Mouse (Mus musculus): ENCODE measurements around the gene Thbs4.

Thbs4 gene

DNA sequence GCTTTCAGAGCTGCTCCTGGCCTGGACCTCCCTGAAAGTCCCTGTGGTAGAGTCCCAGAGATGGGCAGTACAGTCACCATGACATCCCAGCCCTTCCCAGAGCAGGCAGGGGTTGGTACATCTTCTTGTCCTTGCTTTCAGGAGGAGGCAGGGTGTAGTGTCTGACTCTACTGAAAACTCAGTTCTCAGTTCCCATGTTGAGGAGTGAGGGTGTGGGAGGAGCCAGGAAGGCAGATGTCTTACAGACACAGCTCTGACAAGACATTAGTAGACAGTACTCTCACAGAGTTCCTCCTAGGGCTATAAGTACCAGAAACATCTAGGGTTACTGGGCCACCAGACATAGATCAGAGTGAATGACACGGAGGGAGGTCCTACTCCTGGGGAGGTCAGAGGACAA is 32.3 kb downstream of the Thbs4 start:
- no peak for DNase-seq (ENCODE audit: low read depth, low spot score)

DNA sequence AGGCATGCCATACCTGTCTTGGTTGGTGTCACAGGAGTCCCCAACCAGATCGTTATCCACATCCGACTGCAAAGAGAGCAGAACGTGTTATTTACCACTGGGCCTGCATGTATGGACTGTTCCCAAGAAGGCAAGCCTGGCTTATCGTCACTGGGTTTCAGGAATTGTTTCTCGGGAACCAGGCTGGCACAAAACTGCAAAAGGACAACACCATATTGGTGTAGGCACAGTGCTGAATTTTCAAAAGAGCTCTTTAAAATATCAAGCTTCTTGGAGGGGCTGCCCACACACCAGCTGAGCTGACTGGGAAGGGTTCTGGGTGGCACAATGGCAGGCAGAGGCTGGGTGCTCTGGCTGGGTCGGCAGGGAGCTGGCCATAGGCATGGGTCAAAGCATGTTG is 34.1 kb downstream of the Thbs4 start:
- no peak for DNase-seq (ENCODE audit: low read depth, low spot score)

DNA sequence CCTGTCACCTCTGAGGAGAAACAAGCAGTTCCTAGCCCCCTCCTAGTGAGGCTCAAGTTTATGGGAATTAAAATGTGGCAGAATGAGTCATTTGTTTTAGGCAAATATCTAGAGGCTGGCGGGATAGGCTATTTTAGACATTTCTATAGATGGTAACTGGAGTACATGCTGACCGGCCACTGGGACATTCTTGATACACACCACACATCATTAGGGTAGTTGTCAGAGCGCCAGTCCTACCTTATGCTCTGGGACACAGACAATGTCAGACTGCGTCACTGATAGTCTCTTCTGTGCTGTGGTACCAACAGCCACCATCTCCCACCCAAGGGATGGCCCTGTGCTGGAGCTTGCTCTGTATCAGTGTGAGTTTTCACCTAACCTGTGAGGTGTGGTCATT is 35.5 kb downstream of the Thbs4 start:
- DNase-seq (ENCODE audit: low read depth, low spot score), result no peak

DNA sequence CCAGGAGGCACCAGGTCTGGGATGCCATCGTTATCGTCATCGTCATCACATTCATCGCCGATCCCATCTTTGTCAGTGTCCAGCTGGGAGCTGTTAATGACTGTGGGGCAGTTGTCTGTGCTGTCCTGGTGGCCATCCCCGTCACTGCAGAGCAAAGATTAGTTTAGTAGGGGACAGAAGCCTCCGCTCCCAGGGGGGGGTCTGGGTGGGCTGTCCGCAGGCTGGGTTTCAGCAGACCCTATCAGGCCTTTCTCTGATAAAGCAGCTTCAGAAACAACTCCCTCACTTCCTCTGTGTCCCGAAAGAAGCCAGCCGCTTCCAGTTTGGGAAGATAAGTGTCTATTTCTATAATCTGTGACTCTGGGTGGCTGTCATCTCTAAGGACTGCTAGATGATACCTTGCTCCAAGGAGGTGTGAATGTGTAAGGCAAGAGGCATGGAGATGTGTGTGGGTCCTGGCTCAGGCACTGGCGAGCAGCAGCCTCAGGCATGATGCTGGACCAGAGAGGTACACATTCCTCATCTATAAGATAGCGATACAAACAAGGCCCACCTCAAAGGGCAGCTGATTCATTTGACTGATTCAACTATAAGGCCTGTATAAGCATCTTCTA is 36.5 kb downstream of the Thbs4 start:
- no peak for DNase-seq (ENCODE audit: low read depth, low spot score)

DNA sequence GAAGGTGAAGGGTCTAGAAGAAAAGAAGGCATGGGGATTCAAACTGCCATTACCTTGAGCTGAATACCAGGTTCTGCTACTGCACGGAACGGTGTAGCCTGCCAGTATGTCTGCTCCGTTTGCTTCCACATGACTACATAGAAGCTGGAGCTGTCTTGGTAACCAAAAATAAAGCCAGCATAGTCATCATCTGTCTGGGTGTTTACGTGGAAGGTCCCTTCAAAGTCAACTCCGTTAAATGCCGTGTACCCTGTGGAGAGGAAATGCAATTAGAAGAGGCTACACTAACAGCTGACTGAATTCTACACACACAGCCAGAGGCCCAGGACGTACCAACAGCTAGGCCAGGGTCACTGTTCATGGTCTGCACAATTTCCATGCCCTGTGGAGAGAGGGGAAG is 39.6 kb downstream of the Thbs4 start:
- no peak for DNase-seq (ENCODE audit: low read depth, low spot score)

DNA sequence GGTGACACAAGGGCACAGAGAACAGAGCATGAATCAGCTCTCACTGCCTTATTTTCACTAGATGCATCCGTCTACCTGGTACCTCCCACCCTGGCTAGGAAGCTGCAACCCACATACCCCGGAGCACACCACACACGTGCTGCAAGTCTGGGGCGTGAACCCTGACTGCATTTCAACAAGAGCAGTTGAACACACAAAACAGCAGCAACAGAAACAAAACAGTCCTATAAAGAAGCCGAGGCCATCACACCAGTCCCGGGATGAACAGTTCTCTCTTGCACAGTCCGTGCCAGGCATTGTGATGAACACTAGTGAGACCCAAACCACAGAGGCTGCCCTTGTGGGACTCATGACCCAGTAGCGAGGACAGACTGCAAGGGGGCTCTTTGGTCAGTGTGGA is 40.9 kb downstream of the Thbs4 start:
- no peak for DNase-seq (ENCODE audit: low read depth, low spot score)

DNA sequence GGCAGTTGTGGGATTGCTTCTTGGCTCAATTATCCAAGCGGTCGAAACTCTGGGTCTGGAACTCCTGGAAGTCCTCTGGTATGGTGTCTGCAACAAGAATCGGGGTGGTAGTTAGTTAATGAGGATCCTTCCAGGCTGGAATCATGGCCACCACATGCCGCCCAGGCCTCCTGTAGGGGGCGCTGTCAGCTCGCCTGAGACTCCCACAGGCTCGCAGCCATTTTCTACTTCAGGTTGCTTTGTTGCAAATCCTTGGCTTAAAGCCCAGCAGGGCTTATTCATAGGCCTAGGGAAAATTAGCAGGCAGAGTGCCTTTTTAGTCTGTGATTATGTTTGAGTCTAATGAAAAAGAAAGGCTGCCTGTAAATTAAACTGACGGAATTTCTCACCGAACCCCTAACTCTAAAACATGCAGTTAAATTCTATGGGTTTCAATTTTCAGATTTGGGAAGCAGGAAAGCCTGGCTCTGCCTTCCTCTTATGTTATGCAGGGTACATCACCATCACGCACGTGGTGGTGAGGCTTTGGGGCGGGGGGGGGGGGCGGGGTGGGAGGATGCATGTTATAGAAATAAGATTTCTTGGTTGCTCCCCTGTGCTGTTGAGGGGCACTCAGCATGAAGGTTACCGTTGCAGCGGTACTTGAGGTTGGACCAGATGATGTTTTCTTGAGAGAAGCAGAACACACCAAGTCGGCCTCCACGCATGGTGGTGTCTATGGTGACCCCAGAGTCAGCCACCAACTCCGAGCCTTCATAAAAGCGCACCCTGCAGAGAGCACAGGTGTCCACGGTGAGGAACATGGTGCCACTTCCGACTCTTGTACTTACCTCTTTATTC is 42.7 kb downstream of the Thbs4 start:
- DNase-seq (ENCODE audit: low read depth, low spot score), result peak; percentile 87

DNA sequence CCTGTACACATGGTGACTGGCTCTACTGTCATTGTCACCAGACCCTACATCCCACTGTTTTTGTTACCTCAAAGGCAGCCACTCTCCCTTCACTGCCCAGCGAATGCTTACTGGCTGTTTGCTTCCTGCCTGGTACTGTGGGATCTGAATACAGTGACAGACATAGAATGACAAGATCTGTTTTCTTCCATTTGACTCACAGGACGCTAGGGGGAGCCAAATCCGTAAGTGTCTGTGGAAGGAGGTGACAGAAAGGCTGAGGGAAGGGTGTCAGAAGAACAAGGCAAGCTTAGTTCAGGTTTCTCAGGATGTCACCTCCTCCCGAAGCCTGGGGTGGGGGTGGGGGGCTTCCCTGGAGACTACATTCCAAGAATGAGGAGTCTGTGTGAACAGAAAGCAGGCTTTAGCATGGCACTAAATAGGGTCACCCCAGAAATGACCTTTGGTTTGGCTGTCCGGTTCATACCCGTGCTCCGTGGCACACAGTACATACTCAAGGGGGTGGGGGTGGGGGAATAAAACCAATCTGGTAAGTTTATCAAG is 43.6 kb downstream of the Thbs4 start:
- peak; percentile 75 for DNase-seq (ENCODE audit: low read depth, low spot score)

DNA sequence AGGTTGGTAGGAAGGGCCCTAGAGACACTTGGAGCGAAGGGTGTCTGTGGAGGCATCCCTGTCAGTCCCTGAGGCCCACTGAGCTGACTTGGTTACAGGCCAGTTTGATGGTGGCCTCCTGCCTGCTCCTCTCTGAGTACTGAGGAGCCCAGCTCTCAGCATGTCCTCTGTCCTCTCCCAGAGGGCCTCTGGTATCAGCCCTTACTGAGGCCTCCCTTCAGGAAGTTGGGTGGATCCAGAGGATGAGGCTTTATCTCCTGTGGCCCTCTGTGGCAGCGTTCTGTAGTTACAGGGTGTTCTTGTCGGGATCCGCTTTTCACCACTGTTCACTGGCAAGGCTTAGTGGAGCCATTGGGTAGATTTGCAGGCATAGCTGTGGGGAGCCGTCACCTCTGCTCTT is 51.3 kb downstream of the Thbs4 start:
- DNase-seq (ENCODE audit: low read depth, low spot score), result no peak

DNA sequence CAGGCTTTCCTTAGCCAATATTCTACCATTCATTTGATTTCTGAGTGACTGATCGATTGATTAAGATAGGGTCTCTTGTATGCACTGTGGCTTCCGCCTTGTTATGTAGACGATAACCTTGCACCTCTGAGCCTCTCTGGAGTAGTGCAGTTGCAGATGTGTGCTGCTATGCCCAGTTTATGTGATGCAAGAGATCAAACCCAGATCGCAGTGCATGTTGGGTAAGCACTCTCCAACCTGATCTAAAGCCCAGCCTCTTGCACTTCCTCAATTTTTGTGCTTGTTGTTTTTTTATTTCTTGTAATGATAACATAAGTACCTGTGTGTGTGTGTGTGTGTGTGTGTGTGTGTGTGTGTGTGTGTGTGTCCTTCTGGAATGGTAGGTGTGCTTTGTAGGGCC is 51.7 kb downstream of the Thbs4 start:
- no peak for DNase-seq (ENCODE audit: low read depth, low spot score)

DNA sequence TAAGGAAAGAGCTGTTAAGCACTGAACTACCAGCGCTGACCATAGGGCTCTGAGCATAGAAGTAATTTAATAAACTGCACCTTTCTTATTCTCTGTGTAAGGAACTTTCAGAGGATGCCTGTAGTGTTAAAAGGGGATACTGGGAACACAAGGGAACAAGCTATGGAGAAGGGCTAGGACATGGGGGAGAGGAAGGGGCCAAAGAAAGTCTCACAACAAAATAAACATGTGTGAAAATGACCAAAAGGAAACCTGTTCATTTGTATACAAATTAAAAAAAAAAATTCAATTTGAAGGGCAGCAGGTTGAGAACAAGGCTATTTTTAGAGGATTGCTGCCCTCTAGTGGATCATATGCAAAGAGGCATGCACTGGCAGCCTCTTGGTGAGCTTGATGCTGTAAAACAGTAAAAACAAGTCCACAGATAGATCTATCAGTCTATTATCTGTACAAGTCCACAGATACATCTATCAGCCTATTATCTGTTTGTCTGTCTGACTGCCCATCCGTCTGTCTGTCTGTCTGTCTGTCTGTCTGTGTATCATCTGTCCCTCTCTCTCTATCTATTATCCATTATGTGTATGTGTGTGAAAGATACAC is 53.8 kb downstream of the Thbs4 start:
- peak; percentile 43 for DNase-seq (ENCODE audit: low read depth, low spot score)

DNA sequence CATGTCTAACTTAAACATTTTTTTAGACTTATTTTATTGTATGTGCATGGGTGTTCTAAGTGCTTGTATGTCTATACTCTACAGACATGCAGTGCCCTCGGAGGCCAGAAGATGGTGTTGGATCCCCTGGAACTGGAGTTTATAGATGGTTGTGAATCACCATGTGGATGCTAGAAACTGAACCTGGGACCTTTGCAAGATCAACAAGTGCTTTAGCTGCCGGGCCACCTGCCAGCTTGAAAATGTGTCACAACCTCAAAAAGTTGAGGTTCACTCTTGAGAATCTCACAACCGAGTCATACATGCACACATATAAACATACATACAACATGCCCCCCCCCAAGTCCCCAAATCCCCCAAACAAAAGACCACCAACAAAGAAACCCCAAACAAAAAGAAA is 54.8 kb downstream of the Thbs4 start:
- DNase-seq (ENCODE audit: low read depth, low spot score), result no peak

DNA sequence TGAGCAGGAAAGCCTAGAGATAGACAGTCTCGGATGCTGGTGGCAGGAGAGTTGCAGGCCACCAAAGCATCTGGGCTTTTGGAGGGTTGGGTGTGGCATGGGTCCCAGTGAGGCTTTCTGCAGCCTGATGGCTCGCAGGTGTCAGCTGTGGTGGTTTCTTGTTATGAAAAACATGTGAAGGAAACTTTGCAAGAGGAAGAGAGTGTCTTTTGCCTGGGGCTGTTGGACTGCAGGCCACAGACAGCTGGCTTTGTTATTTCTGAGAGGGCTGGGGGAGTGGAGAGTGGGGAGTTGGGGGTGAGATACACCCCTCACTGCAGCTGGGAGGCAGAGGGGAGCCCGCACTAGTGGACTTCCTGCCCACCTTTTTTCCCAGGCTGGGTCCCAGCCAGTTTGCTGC is 55.8 kb downstream of the Thbs4 start:
- DNase-seq (ENCODE audit: low read depth, low spot score), result no peak

DNA sequence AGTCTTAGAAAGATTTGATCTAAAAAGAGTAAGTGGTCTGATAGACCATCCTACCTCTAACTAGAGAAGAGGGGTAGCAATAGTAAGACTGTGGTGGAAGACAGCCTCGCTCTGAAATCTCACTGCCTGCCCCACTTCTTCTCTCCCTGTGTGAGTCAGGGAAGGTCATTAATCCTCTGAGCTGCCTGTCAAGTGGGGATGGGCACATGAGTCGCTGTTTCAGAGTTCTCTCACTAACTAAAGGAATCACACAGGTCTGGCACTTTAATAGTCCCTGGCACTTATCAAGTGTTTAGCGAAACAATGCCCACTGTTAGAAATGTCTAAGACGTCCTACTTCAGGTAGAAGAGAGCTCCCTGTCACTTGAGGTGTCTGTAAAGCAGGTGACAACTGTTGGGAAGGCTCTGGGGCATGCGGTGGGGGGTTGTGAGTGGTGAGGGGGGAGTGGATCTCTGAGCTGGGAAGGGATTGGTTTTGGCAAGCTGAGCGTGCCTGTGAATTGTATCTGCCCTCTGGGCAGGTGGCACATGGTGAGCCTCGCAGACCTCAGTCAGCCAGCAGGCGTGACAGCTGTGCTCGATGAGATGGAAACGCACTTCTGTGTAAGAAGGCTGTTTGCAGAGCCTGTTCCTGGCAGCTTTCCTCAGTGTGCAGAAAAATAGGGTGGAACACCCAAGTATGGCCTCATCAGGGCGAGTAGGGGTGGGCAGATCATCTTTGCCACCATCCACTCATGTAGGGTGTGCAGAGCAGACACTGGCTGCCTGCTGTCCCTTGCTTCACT is 57.9 kb downstream of the Thbs4 start:
- DNase-seq (ENCODE audit: low read depth, low spot score), result no peak

DNA sequence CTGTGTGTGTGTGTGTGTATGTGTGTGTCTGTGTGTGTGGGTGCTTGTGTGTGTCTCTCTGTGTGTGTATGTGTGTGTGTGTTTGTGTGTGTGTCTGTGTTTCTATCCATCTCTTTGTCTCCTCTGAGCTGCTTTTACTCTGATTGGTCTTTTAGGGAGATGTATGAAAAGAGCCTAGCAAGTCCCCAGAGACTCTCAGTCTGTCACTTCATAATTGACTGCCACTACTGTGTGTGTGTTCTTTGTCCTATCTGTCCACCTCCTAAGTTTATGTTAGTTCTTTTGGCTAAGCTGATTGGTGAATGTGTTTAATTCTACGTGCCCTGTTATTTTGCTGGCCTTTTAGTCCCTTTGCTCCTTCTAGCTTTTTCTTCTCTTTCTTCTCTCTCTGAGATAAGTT is 58.9 kb downstream of the Thbs4 start:
- DNase-seq (ENCODE audit: low read depth, low spot score), result no peak

DNA sequence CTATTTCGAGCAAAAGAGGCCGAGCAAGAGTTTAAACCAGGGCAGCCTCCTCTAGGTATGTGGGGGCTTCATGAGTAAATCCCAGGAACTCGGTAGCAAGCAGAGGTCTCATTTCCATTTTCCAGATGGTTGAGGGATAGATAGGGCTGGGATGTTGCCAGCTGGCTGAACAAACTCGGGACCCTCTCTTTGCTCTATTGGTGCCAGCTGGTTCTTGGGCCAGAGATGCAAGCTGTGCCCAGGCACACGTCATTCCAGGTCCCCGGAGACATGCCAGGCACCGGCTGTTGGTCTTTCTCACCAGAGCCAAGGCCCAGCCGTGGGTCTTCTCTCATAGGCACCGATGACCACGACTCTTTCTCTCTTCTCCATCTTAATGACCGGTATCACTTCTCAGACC is 60.9 kb downstream of the Thbs4 start:
- DNase-seq (ENCODE audit: low read depth, low spot score), result no peak

DNA sequence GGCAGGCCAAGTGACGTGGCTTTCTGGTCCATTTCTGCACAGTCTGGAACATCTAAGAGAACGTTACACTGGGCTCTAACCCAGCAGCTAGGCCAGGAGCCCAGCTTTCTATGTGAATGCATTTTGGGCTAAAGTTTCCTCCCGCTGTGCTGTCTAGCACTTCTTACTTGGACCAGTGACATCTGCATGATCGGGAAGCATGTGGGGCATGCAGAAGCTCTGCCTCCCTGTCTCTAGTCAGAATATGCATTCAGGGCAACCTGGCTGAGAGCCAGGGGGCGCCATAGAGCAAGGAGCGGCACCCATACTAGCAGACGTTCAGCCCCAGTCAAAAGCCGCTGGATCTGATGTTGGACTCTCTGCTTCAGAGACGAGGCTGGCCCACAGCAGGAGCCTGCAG is 61.4 kb downstream of the Thbs4 start:
- DNase-seq (ENCODE audit: low read depth, low spot score), result no peak

DNA sequence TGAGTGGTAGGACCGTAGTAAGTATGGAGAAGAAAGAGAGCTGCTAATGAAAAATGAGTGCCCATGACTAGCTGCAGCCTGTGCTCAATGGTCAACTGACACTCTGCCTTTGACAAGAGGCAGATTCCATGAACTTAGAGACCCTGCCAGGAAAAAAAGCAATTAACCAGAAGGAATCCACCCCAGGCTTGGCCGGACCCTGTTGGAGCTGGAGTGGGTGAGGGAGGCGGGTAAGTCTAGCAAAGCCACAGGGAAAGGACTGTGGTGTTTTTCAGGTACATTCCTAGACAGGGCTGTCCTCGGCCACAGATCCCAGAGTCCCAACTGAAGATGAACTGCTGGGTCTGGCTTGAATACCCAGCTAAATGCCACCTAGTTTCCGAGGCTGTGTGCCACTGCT is 61.8 kb downstream of the Thbs4 start:
- no peak for DNase-seq (ENCODE audit: low read depth, low spot score)

DNA sequence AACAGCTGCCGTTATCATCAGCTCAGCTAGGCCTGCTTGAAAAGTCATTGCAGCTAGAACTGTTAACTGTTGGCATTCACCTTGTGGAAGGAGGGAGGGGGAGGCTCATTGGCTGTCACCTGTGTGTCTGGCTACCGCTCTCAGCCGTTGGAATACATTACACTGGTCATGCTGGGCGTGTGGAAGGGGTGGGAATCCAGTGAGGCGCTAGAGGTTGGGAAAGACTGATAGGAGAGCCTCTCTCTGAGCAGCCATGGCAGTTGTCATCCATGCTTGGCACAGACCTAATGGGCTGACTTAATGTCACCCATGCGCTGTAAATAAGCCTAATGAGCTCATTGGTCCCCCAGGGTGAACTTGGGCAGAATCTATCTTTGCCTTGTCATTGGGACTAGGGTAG is 62.8 kb downstream of the Thbs4 start:
- no peak for DNase-seq (ENCODE audit: low read depth, low spot score)

DNA sequence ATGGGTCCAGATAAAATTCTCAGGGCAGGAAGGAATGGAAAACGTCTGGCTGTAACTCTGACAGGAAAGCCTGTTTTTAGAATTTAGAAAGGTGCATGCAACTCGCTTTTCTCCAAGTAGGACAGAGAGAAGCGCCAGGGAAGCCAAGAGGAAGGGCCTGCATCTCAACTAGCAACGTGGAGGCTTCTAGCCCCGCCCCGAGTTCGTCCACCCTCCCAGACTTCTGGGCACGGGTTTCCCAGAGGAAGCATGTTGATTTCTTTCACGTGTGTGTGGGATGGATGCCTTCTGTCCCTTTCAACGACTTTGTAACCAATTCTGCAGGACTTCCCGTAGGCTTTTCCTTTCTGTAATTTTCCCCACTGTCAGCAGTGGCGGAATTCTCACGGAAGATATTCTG is 64.8 kb downstream of the Thbs4 start:
- no peak for DNase-seq (ENCODE audit: low read depth, low spot score)

DNA sequence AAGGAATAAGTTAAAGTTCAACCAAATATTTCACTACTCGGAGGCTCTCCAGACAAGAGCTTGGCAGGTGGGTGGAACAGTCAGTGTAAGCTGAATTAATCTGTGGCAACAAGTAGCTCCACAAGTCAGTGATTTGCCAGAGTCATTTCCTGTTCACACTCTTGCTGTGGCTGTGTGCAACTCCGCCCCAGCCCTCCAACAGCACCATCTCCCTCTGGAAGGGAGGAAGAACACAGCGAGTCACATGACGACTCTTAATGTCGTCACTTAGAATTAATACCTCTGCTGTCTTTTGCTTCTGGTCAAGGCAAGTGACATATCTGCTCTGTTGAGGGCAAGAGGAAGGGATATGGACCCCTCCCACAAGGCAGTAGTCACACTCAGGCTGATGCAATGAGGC is 72.2 kb downstream of the Thbs4 start:
- no peak for DNase-seq (ENCODE audit: low read depth, low spot score)

DNA sequence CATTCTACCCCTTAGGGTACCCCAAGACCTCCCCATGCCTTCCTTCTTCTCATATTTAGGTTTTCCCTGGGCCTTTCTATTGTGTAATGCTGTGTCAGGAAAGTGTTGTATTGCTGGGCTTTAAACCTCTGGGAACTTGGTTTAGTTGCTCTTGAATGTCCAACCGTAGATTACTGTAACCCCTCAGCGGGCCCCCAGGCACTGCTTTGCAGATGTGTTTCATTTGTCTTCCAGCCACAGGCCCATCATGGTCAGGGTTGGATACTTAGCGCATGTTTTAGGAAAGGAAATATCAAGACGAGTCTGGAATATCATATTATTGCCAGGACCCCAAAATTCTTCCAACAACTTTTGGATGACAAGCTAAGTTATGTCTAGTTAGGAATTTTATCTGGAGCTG is 73.6 kb downstream of the Thbs4 start:
- DNase-seq (ENCODE audit: low read depth, low spot score), result no peak

Measured in retina, postnatal 7 days (tissue).